Mouse (Mus musculus): ENCODE results near the gene Gcnt3. TPM values are rescaled to one million over a fixed set of nuclear protein-coding genes. Genes with fewer than 3 reads are reported as not detected.

Gene Gcnt3
- polyA plus RNA-seq, 1 experiment from 2014 or later = 9.8 TPM

DNA sequence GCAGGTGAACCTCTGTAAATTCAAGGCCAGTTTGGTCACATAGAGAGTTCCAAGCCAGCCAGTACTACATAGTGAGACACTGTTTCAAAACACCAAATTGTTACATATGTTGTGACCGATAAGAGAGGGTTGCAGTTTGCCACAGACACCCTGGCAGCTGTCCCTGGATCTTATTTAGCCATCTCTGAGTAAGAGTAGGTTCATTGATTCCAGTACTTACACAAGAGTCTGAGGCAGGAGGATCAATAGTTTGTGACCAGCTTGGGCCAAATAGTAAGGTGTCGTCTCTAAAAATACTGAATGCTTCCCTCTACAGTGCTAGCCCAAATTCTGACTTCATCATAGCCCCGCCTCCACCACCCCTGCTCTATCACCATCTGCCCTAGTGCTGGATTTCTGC, 40.1 kb upstream of the Gcnt3 start:
- Histone ChIP-seq H3K4me1 (ENCODE audit: control insufficient read depth, insufficient read depth, low read length) (0 out of 2 replicates have a peak, but pooled peaks cover 9% of the 10 kb centered on the region), H3K9me3 (ENCODE audit: control insufficient read depth, low read depth, low read length) (no peaks in the 10 kb centered on the region), H3K36me3 (ENCODE audit: control insufficient read depth, insufficient read depth, low read length) (no peaks in the 10 kb centered on the region), H3K9ac (replicated peaks; ENCODE audit: low read depth, low read length) (no peak overlapping the region), H3K4me3 (ENCODE audit: low read depth, low read length) (no peak overlapping the region), H3K27ac (ENCODE audit: low read length) (no peak overlapping the region), H3K27me3 (ENCODE audit: control insufficient read depth, insufficient read depth, low read length) (no peaks in the 10 kb centered on the region), H3K4me2 (replicated peaks; ENCODE audit: low read depth, low read length) (no peak overlapping the region)
- no peak for ATAC-seq (ENCODE audit: insufficient number of reproducible peaks, insufficient read depth, low FRiP score, low read depth)
- WGBS = 85% methylated on average over 3 of the region's 3 CpGs

DNA sequence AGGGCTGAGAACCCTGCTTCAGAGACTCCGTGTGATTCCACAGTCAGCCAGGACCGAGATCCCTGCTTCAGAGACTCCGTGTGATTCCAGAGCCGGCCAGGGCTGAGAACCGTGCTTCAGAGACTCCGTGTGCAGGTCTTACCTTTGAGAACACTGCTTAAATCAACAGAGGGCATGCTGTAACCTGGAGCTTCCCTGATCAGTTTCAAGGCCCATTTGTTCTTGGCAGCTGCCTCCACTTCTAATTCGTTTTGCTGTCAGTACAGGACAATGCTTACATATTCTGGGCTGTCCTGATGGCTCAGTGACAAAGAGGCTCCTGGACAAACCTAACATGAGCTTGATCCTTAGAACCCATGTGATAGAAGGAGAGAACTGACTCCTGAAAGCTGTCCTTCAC, 39.3 kb upstream of the Gcnt3 start:
- H3K4me2 ChIP-seq (replicated peaks; ENCODE audit: low read depth, low read length) = no peak overlapping the region
- 0 out of 2 replicates have a peak, but pooled peaks cover 6% of the 10 kb centered on the region for H3K4me1 ChIP-seq (ENCODE audit: control insufficient read depth, insufficient read depth, low read length)
- no peaks in the 10 kb centered on the region for H3K9me3 ChIP-seq (ENCODE audit: control insufficient read depth, low read depth, low read length)
- H3K27me3 ChIP-seq (ENCODE audit: control insufficient read depth, insufficient read depth, low read length) = no peaks in the 10 kb centered on the region
- 52% methylated on average over 7 of the region's 7 CpGs for WGBS
- no peak for ATAC-seq (ENCODE audit: insufficient number of reproducible peaks, insufficient read depth, low FRiP score, low read depth)
- H3K27ac ChIP-seq (ENCODE audit: low read length) = no peak overlapping the region; the same call in 1 of the 2 replicates
- no peak overlapping the region for H3K9ac ChIP-seq (replicated peaks; ENCODE audit: low read depth, low read length)
- H3K36me3 ChIP-seq (ENCODE audit: control insufficient read depth, insufficient read depth, low read length) = no peaks in the 10 kb centered on the region
- H3K4me3 ChIP-seq (ENCODE audit: low read depth, low read length) = no peak overlapping the region

DNA sequence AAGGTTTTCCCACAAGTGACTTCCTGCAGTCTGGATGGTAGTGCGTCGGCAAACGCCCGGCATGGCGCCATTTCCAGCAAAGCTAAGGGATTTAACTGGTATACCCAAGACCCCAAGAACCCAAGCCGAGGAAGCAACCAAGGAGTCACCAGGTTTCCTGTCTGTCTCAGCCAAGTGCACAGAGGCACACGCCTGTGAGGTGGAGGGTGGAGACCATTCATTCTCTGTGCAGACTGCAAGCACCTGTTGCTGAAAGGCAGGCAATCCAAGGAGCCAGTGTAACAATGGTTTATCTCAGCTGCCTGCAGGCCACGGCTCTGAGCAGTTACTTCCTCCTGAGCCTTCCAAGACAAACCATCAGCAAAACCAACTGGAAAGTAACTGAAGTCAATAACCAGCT, 34.5 kb upstream of the Gcnt3 start:
- no peaks in the 10 kb centered on the region for H3K36me3 ChIP-seq (ENCODE audit: control insufficient read depth, insufficient read depth, low read length)
- H3K27ac ChIP-seq (ENCODE audit: low read length) = no peak overlapping the region
- H3K4me3 ChIP-seq (ENCODE audit: low read depth, low read length) = no peak overlapping the region
- no peak overlapping the region for H3K4me2 ChIP-seq (replicated peaks; ENCODE audit: low read depth, low read length)
- WGBS = 78% methylated on average over 8 of the region's 8 CpGs
- H3K4me1 ChIP-seq (ENCODE audit: control insufficient read depth, insufficient read depth, low read length) = peaks cover 12% of the 10 kb centered on the region; the same call in 1 of the 2 replicates
- H3K9ac ChIP-seq (replicated peaks; ENCODE audit: low read depth, low read length) = no peak overlapping the region
- no peaks in the 10 kb centered on the region for H3K27me3 ChIP-seq (ENCODE audit: control insufficient read depth, insufficient read depth, low read length)
- peak; percentile 42 for ATAC-seq (ENCODE audit: insufficient number of reproducible peaks, insufficient read depth, low FRiP score, low read depth)
- no peaks in the 10 kb centered on the region for H3K9me3 ChIP-seq (ENCODE audit: control insufficient read depth, low read depth, low read length)

DNA sequence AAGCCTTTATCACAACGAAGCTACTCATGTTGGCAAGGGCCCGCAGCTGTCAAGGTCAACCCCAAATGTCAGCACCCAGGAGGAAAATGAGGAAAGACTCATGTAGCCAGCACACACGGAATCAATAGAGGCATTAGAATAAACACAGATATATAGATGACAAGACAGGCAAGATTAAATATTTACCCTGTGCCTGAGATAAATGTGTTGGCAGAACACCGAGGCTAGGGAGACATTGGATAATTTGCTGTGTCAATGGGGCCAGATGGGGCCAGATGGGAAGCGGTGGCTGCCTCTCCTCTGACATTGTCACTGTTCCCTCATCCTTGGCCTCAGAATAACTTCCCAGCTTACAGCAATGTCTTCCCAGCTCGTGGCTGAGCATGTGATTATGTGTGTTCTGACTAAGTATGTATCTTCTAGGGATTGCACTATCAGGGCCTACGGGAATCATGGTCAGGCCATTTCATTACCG, 32.1 kb upstream of the Gcnt3 start:
- H3K27ac ChIP-seq (ENCODE audit: low read length) = no peak overlapping the region; the same call in 1 of the 2 replicates
- ATAC-seq (ENCODE audit: insufficient number of reproducible peaks, insufficient read depth, low FRiP score, low read depth) = no peak

DNA sequence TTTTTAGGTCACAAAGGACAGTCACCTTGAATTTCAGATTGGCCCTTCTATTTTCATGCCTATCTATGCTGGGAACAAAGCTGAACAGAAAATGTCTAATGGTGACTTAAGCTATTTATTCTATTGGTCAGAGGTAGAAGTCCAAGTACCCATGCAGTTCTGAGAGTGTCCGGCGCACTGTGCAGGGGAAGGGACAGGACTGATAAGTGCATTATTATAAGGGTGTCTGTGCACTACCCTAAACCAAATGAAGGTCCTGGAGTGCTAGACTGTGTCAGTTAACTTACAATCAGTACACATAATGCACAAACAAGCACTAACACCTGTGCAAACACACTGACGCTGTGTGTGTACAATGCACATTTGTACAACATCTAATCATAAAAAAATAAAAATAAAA, 29.6 kb upstream of the Gcnt3 start:
- ATAC-seq (ENCODE audit: insufficient number of reproducible peaks, insufficient read depth, low FRiP score, low read depth) = no peak
- 77% methylated on average over 3 of the region's 3 CpGs for WGBS

More for the DNA sequence above, 32.1 kb upstream of the Gcnt3 start:
- H3K9ac ChIP-seq (replicated peaks; ENCODE audit: low read depth, low read length) = no peak overlapping the region
- no peak overlapping the region for H3K4me2 ChIP-seq (replicated peaks; ENCODE audit: low read depth, low read length)
- H3K36me3 ChIP-seq (ENCODE audit: control insufficient read depth, insufficient read depth, low read length) = no peaks in the 10 kb centered on the region
- H3K9me3 ChIP-seq (ENCODE audit: control insufficient read depth, low read depth, low read length) = no peaks in the 10 kb centered on the region
- H3K4me1 ChIP-seq (ENCODE audit: control insufficient read depth, insufficient read depth, low read length) = peaks cover 6% of the 10 kb centered on the region; the same call in 1 of the 2 replicates
- no peak overlapping the region for H3K4me3 ChIP-seq (ENCODE audit: low read depth, low read length)
- H3K27me3 ChIP-seq (ENCODE audit: control insufficient read depth, insufficient read depth, low read length) = no peaks in the 10 kb centered on the region
- 35% methylated on average over 8 of the region's 8 CpGs for WGBS

DNA sequence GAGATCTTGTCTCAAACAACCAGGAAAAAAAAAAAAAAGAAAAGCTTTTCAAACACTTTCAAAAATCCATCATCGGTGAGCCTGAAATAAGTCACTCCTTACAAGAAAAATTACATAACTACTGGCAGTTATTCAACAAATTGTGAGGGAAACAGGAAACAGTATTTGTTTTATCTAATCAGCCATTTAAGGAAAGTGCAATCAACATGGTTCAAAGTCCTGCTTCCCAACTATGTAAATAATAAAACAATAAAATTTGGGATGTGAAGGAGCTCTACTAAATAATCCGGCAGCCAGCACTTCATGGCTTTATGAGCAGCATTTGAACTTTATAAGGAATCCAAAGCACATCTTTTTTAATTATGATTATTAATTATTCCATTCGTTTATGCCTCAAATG, 24.1 kb upstream of the Gcnt3 start:
- no peaks in the 10 kb centered on the region for H3K27me3 ChIP-seq (ENCODE audit: control insufficient read depth, insufficient read depth, low read length)
- no peaks in the 10 kb centered on the region for H3K36me3 ChIP-seq (ENCODE audit: control insufficient read depth, insufficient read depth, low read length)
- H3K9me3 ChIP-seq (ENCODE audit: control insufficient read depth, low read depth, low read length) = no peaks in the 10 kb centered on the region
- no peak overlapping the region for H3K4me2 ChIP-seq (replicated peaks; ENCODE audit: low read depth, low read length)
- H3K27ac ChIP-seq (ENCODE audit: low read length) = no peak overlapping the region
- H3K9ac ChIP-seq (replicated peaks; ENCODE audit: low read depth, low read length) = no peak overlapping the region
- H3K4me1 ChIP-seq (ENCODE audit: control insufficient read depth, insufficient read depth, low read length) = no peaks in the 10 kb centered on the region
- no peak for ATAC-seq (ENCODE audit: insufficient number of reproducible peaks, insufficient read depth, low FRiP score, low read depth)
- no peak overlapping the region for H3K4me3 ChIP-seq (ENCODE audit: low read depth, low read length)
- 59% methylated on average over 3 of the region's 3 CpGs for WGBS

More for the DNA sequence above, 29.6 kb upstream of the Gcnt3 start:
- Histone ChIP-seq H3K9ac (replicated peaks; ENCODE audit: low read depth, low read length) (no peak overlapping the region), H3K27me3 (ENCODE audit: control insufficient read depth, insufficient read depth, low read length) (no peaks in the 10 kb centered on the region), H3K4me3 (ENCODE audit: low read depth, low read length) (no peak overlapping the region), H3K27ac (ENCODE audit: low read length) (no peak overlapping the region), H3K4me2 (replicated peaks; ENCODE audit: low read depth, low read length) (no peak overlapping the region), H3K9me3 (ENCODE audit: control insufficient read depth, low read depth, low read length) (no peaks in the 10 kb centered on the region), H3K36me3 (ENCODE audit: control insufficient read depth, insufficient read depth, low read length) (no peaks in the 10 kb centered on the region), H3K4me1 (ENCODE audit: control insufficient read depth, insufficient read depth, low read length) (peaks cover 6% of the 10 kb centered on the region; the same call in 1 of the 2 replicates)

DNA sequence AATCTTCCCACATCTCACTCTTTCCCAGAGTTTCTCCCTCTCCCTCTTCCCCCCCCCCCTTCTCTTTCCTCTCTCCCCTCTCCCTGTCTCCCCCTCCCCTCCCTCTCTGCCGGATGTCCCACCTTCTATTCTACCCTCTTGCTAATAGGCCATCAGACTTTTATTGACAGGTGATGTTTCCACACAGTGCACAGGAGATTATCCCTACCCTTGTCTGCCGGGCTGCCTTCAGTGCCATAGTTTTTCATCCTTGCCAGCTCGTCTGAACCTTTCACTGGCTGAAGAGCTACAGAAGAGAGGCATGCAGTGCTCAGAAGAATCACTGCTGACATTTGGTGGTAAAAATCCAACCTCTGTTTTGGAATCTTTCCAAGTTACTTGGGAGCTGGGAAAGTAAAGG, 15.5 kb upstream of the Gcnt3 start:
- no peaks in the 10 kb centered on the region for H3K27me3 ChIP-seq (ENCODE audit: control insufficient read depth, insufficient read depth, low read length)
- WGBS = 31% methylated on average over 3 of the region's 3 CpGs
- no peak overlapping the region for H3K27ac ChIP-seq (ENCODE audit: low read length)

DNA sequence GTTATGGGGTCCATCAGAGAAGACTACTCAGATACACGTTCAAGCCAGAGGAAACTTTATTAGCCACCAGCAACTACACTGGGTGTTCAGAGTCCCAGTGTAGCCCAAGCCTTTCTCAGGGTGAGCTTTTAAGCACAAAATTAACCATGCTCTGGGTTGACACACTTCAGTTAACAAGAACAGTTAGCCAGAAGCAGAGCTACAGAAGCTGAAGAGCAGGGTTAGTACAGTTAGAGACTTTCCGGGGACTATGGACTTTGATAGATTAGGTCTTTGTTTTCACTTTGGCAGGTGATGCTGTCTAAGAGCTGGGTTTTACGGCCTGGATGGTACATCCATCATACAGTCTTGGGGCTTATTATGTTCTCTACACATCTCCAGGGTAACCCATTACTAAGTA, 14.8 kb upstream of the Gcnt3 start:
- WGBS = 54% methylated on average over 3 of the region's 3 CpGs
- H3K4me1 ChIP-seq (ENCODE audit: control insufficient read depth, insufficient read depth, low read length) = peaks cover 22% of the 10 kb centered on the region
- no peaks in the 10 kb centered on the region for H3K36me3 ChIP-seq (ENCODE audit: control insufficient read depth, insufficient read depth, low read length)
- ATAC-seq (ENCODE audit: insufficient number of reproducible peaks, insufficient read depth, low FRiP score, low read depth) = no peak
- no peak overlapping the region for H3K4me3 ChIP-seq (ENCODE audit: low read depth, low read length)
- no peak overlapping the region for H3K27ac ChIP-seq (ENCODE audit: low read length)
- no peak overlapping the region for H3K4me2 ChIP-seq (replicated peaks; ENCODE audit: low read depth, low read length)
- no peaks in the 10 kb centered on the region for H3K27me3 ChIP-seq (ENCODE audit: control insufficient read depth, insufficient read depth, low read length)
- no peak overlapping the region for H3K9ac ChIP-seq (replicated peaks; ENCODE audit: low read depth, low read length)
- H3K9me3 ChIP-seq (ENCODE audit: control insufficient read depth, low read depth, low read length) = no peaks in the 10 kb centered on the region

More for the DNA sequence above, 15.5 kb upstream of the Gcnt3 start:
- no peaks in the 10 kb centered on the region for H3K36me3 ChIP-seq (ENCODE audit: control insufficient read depth, insufficient read depth, low read length)
- H3K4me2 ChIP-seq (replicated peaks; ENCODE audit: low read depth, low read length) = no peak overlapping the region
- peaks cover 17% of the 10 kb centered on the region for H3K4me1 ChIP-seq (ENCODE audit: control insufficient read depth, insufficient read depth, low read length)
- H3K4me3 ChIP-seq (ENCODE audit: low read depth, low read length) = no peak overlapping the region
- no peak for ATAC-seq (ENCODE audit: insufficient number of reproducible peaks, insufficient read depth, low FRiP score, low read depth)
- H3K9me3 ChIP-seq (ENCODE audit: control insufficient read depth, low read depth, low read length) = no peaks in the 10 kb centered on the region
- no peak overlapping the region for H3K9ac ChIP-seq (replicated peaks; ENCODE audit: low read depth, low read length)

DNA sequence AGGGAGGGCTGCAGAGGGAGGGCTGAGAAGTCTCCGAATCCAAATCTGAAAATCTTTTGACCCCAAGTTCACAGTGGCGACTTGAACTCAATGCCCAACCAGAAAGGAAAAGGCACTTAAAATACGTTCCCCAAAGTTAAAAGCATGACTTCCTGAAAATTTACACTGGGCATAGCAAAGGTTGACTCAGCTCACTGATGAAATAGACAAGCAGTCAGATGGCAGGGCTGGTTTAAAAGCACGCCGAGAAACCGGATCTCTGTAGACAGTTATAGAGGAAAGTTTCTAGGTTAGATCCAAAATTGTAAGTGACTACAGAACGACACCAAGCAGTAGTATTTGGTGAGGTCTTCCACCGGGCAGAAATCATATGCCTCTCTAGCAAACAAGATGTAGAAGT, 12.0 kb upstream of the Gcnt3 start:
- Histone ChIP-seq H3K36me3 (ENCODE audit: control insufficient read depth, insufficient read depth, low read length) (no peaks in the 10 kb centered on the region), H3K4me1 (ENCODE audit: control insufficient read depth, insufficient read depth, low read length) (peaks cover 25% of the 10 kb centered on the region), H3K4me2 (replicated peaks; ENCODE audit: low read depth, low read length) (no peak overlapping the region), H3K9ac (replicated peaks; ENCODE audit: low read depth, low read length) (no peak overlapping the region), H3K4me3 (ENCODE audit: low read depth, low read length) (no peak overlapping the region), H3K9me3 (ENCODE audit: control insufficient read depth, low read depth, low read length) (no peaks in the 10 kb centered on the region), H3K27ac (ENCODE audit: low read length) (peak overlapping the region; percentile 63; the same call in 1 of the 2 replicates), H3K27me3 (ENCODE audit: control insufficient read depth, insufficient read depth, low read length) (no peaks in the 10 kb centered on the region)
- 14% methylated on average over 8 of the region's 8 CpGs for WGBS
- ATAC-seq (ENCODE audit: insufficient number of reproducible peaks, insufficient read depth, low FRiP score, low read depth) = no peak

Measured in stomach, embryonic 14.5 days (tissue).